Mouse (Mus musculus) heart, adult 2 months (tissue): Measurements from ENCODE around the gene Gucy2c. TPM values are rescaled to one million over a fixed set of nuclear protein-coding genes. Genes with fewer than 3 reads are reported as not detected.

Experiments used
- DNase-seq, 2 experiments: peaks; one replicate each; pipeline ENCODE4 v3.0.0; 2021
- H3K27ac ChIP-seq: fragments of 200-600 bp; 2 replicates; pipeline ENCODE4 v1.8.1; 2022
- H3K27me3 ChIP-seq: fragments of 200-500 bp; 2 replicates; pipeline ENCODE4 v1.6.1; 2012; ENCODE audit warnings: mild to moderate bottlenecking, low read length, inconsistent platforms, mixed read lengths; ENCODE audit not compliant: control insufficient read depth, insufficient read depth
- H3K36me3 ChIP-seq: fragments of 200-500 bp; 2 replicates; pipeline ENCODE4 v1.6.1; 2012; ENCODE audit warnings: low read length, inconsistent platforms; ENCODE audit not compliant: control insufficient read depth, insufficient read depth
- H3K4me1 ChIP-seq: fragments of 200-500 bp; 2 replicates; pipeline ENCODE4 v1.6.1; 2011; ENCODE audit warnings: low read length; ENCODE audit not compliant: control insufficient read depth, insufficient read depth
- H3K4me3 ChIP-seq: fragments of 200-600 bp; 2 replicates; pipeline ENCODE4 v1.8.1; 2022
- H3K79me2 ChIP-seq: fragments of 200-500 bp; replicated peaks from 2 replicates; pipeline ENCODE4 v1.6.1; 2012; ENCODE audit warnings: mild to moderate bottlenecking, inconsistent platforms, low read length, moderate library complexity, mixed read lengths; ENCODE audit not compliant: control insufficient read depth, insufficient read depth
- H3K9ac ChIP-seq: fragments of 200-500 bp; 2 replicates; pipeline ENCODE4 v1.6.1; 2012; ENCODE audit warnings: low read depth, mild to moderate bottlenecking, control low read depth, inconsistent platforms, low read length, mixed read lengths
- CTCF ChIP-seq: fragments of 200-600 bp; IDR thresholded peaks from 2 replicates; pipeline ENCODE4 v1.8.1; 2022; ENCODE audit warnings: antibody characterized with exemption, mild to moderate bottlenecking, moderate library complexity
- EP300 ChIP-seq: fragments of 200-500 bp; IDR thresholded peaks from 2 replicates; pipeline ENCODE4 v1.6.1; 2011; ENCODE audit warnings: low read depth, low read length, control low read depth; ENCODE audit not compliant: insufficient read depth
- POLR2A ChIP-seq: fragments of 200-500 bp; IDR thresholded peaks from 2 replicates; pipeline ENCODE4 v1.6.1; 2011; ENCODE audit warnings: mild to moderate bottlenecking, low read depth, low read length, control low read depth; ENCODE audit not compliant: insufficient read depth
- WGBS: fragments of 180-500 bp; shearing (Covaris S2); methylation state at CpG from one replicate; pipeline ENCODE4 v1.1.7; 2018; 5-methylcytosine and 5-hydroxymethylcytosine counted together
- intact Hi-C: fragments of 180-260 bp; cut with DNase I; formaldehyde crosslinking; loops from one replicate; pipeline ENCODE4 v1.15.1; 2025
- polyA plus RNA-seq: library from polyadenylated mRNA; depleted of rRNA; stranded (reverse); fragments of >200 nt; gene quantifications from 2 replicates; pipeline ENCODE4 v1.2.3, GENCODE M21; 2012
- total RNA-seq, 2 experiments: library from RNA; stranded (reverse); gene quantifications; 2 replicates each; pipeline ENCODE4 v1.2.3; 2021

Gucy2c gene
- total and polyA plus RNA-seq, 3 experiments: not detected

DNA sequence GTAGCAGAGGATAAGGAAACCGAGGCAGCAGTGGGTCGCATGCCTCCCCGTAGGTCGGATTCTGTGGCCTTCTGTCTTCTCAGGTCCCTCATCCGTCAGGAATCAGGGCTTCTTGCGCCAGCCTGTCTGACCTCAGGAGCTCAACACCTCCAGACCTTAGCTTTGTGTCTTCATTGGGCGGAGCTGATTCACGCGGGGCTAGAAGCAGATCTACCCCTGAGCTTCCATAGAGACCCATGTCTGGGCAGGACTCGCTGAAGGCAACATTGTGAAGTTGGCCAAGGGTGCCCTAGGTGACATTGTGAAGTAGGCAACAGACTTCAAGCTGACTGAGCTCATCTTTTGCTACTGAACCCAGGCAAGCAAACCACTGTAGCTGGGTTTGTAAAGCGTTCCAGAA lies 119.5 kb downstream of the Gucy2c start:
- Histone ChIP-seq H3K27ac (peak overlapping the region; percentile 72), H3K36me3 (no peaks in the 10 kb centered on the region), H3K27me3 (peaks cover 5% of the 10 kb centered on the region), H3K4me3 (no peak overlapping the region; the same call in 1 of the 2 replicates), H3K4me1 (no peaks in the 10 kb centered on the region), H3K9ac (no peak overlapping the region), H3K79me2 (no peaks in the 10 kb centered on the region)
- WGBS: 50% methylated on average over 11 of the region's 11 CpGs
- TF ChIP-seq EP300: no peak
- no peak for TF ChIP-seq POLR2A
- no peak for TF ChIP-seq CTCF
- intact Hi-C loops: no loop called here
- no peak for DNase-seq

DNA sequence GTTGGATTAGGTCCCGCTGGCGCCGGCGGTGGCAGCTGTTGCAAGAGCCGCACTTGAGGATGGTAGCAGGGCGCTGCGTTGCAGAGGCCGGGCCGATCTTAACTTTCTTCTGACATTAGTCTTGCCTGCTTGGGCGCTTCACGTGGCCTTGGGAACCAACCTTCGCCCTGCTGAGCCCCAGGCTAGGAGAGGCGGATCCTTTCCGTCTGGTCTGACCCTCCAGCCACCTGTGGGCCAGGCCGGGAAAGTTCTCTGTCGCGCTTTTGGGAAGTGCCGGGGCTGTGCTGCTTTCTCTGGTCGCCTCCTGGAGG lies 119.9 kb downstream of the Gucy2c start, which contains the start of gene Plbd1:
Gene Plbd1 (minus strand): TSS at position 223 of the 311 bp plus-strand sequence.
- H3K27me3 ChIP-seq: peaks cover 5% of the 10 kb centered on the region
- H3K27ac ChIP-seq: peak within 1 kb of the TSS; percentile 72
- DNase-seq: peak; percentile 77 to 84
- no peaks in the 10 kb centered on the region for H3K36me3 ChIP-seq
- WGBS: 5% methylated on average over 19 of the region's 19 CpGs
- H3K79me2 ChIP-seq: no peaks in the 10 kb centered on the region
- intact Hi-C loops: no loop called here
- H3K4me3 ChIP-seq: peak within 1 kb of the TSS; percentile 42
- H3K4me1 ChIP-seq: no peaks in the 10 kb centered on the region
- H3K9ac ChIP-seq: peak within 1 kb of the TSS; percentile 59
- no peak for TF ChIP-seq EP300
- no peak for TF ChIP-seq POLR2A
- no peak for TF ChIP-seq CTCF

DNA sequence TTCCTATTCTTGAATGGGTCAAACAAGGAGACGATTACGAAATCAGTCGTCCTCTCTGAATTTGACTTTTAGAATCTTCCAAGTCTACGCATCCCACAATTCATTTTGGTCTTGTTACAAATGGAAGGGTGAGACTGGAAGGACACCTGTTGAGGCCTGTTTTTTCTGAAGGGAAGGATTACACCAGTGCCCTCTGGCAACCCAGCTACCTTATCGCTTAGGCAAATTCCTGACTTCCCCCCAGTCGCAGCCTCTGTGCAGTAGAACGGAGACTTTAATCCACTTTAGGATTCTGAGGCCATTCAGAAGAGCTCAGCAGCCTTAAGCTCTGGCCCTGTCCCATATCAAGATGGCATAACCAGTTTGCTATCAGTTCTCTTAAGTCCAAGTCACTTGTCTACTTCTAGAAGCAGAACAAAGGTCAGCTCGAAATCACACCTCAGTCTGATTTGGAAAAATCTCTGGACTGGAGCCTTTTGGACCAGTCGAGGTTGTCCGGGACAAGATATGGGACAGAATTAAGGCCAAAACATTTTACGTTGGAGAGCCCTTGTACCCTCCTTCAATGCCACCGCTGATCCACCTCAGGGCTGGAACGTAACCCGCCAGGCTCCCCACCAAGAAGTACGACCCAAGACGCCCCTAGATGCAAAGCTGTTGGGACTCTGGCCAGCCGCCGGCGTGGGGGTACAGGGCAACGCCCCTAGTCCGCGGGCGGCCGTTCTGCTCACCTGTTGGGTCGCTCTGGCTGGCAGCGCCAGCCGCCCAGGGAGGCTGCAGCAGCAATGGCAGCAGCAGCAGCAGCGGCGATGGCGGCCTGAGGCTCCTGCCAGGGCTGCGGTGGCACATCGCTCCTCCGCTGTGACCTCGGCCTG lies 120.5 kb downstream of the Gucy2c start:
- Histone ChIP-seq H3K4me1 (no peaks in the 10 kb centered on the region; the same call in 1 of the 2 replicates), H3K4me3 (peak overlapping the region; percentile 42), H3K27me3 (peaks cover 5% of the 10 kb centered on the region), H3K27ac (peak overlapping the region; percentile 72), H3K79me2 (no peaks in the 10 kb centered on the region), H3K9ac (peak overlapping the region; percentile 59), H3K36me3 (no peaks in the 10 kb centered on the region)
- intact Hi-C loops: no loop called here
- TF ChIP-seq EP300 (no peak), POLR2A (no peak), CTCF (no peak)
- DNase-seq: no peak
- WGBS: 15% methylated on average over 34 of the region's 34 CpGs

- Histone ChIP-seq H3K79me2 (no peaks in the 10 kb centered on the region), H3K27me3 (peaks cover 5% of the 10 kb centered on the region), H3K9ac (no peak overlapping the region), H3K27ac (no peak overlapping the region), H3K4me3 (no peak overlapping the region), H3K4me1 (no peaks in the 10 kb centered on the region; the same call in 1 of the 2 replicates), H3K36me3 (no peaks in the 10 kb centered on the region)
- intact Hi-C loops: no loop called here
- no peak for DNase-seq
- TF ChIP-seq EP300 (no peak), POLR2A (no peak), CTCF (no peak)
- 86% methylated on average over 9 of the region's 9 CpGs for WGBS
Observed at GRCm38 (mm10) chr6:136659226-136659625, 122.3 kb downstream of the Gucy2c start.

- Histone ChIP-seq H3K36me3 (no peaks in the 10 kb centered on the region), H3K9ac (no peak overlapping the region), H3K27me3 (peaks cover 5% of the 10 kb centered on the region), H3K4me1 (no peaks in the 10 kb centered on the region; the same call in 1 of the 2 replicates), H3K4me3 (no peak overlapping the region), H3K79me2 (no peaks in the 10 kb centered on the region), H3K27ac (no peak overlapping the region)
- no peak for DNase-seq
- intact Hi-C loops: no loop called here
- TF ChIP-seq EP300 (no peak), CTCF (no peak), POLR2A (no peak)
- 78% methylated on average over 4 of the region's 4 CpGs for WGBS
Observed at GRCm38 (mm10) chr6:136658303-136658702, 123.3 kb downstream of the Gucy2c start.

- no peak for DNase-seq
- Histone ChIP-seq H3K9ac (no peak overlapping the region), H3K27me3 (no peaks in the 10 kb centered on the region), H3K27ac (no peak overlapping the region), H3K36me3 (no peaks in the 10 kb centered on the region), H3K4me3 (no peak overlapping the region), H3K79me2 (no peaks in the 10 kb centered on the region), H3K4me1 (no peaks in the 10 kb centered on the region; the same call in 1 of the 2 replicates)
- TF ChIP-seq CTCF (no peak), POLR2A (no peak), EP300 (no peak)
- 60% methylated on average over 11 of the region's 11 CpGs for WGBS
- intact Hi-C loops: no loop called here
Observed at GRCm38 (mm10) chr6:136655786-136656185, 125.8 kb downstream of the Gucy2c start.
